Mouse (Mus musculus) MEL (cell line): Measurements from ENCODE around the gene Dcdc2c. TPM values are rescaled to one million over a fixed set of nuclear protein-coding genes. Genes with fewer than 3 reads are reported as not detected.

Source experiments
- DNase-seq: peaks from one replicate; pipeline ENCODE4 v3.0.0; 2011; ENCODE audit warnings: low read depth, low spot score
- H3K27ac ChIP-seq: 2 replicates; pipeline ENCODE4 v1.5.1; 2012; ENCODE audit warnings: low read depth, mild to moderate bottlenecking, control low read depth, low read length, moderate library complexity; ENCODE audit not compliant: control insufficient read depth
- H3K27me3 ChIP-seq, 2 experiments: fragments of 150-350 bp in 1 of 2; sonication (generic) in 1 of 2; 2 replicates each; pipeline ENCODE4 v1.6.1; 2012; ENCODE audit warnings: low read length in 2 of 2, mild to moderate bottlenecking in 2 of 2, improper control_type of control experiment in 1 of 2, moderate library complexity in 1 of 2; ENCODE audit not compliant: insufficient read depth in 2 of 2, control insufficient read depth in 1 of 2
- H3K36me3 ChIP-seq, 2 experiments: 2 replicates each; pipeline ENCODE4 v1.6.1; 2012 to 2014; ENCODE audit warnings: low read length in 2 of 2, improper control_type of control experiment in 1 of 2, inconsistent platforms in 1 of 2, mild to moderate bottlenecking in 1 of 2; ENCODE audit not compliant: insufficient read depth in 2 of 2, control insufficient read depth in 1 of 2
- H3K4me1 ChIP-seq, 2 experiments: fragments of 150-350 bp in 1 of 2; sonication (generic) in 1 of 2; 2 replicates each; pipeline ENCODE4 v1.6.1; 2012; ENCODE audit warnings: low read length in 2 of 2, improper control_type of control experiment in 1 of 2, mild to moderate bottlenecking in 1 of 2; ENCODE audit not compliant: insufficient read depth in 2 of 2, control insufficient read depth in 1 of 2
- H3K4me3 ChIP-seq, 2 experiments: fragments of 150-350 bp in 1 of 2; sonication (generic) in 1 of 2; 2 replicates each; pipeline ENCODE4 v1.5.1; 2012; ENCODE audit warnings: low read depth in 2 of 2, low read length in 2 of 2, mild to moderate bottlenecking in 2 of 2, moderate library complexity in 2 of 2, control low read depth in 1 of 2, improper control_type of control experiment in 1 of 2; ENCODE audit not compliant: control insufficient read depth in 1 of 2, insufficient read depth in 1 of 2
- H3K79me2 ChIP-seq: 2 replicates; pipeline ENCODE4 v1.6.1; 2012; ENCODE audit warnings: mild to moderate bottlenecking, low read length, moderate library complexity; ENCODE audit not compliant: control insufficient read depth, poor library complexity, insufficient read depth
- H3K9ac ChIP-seq: 2 replicates; pipeline ENCODE4 v1.6.1; 2012; ENCODE audit warnings: low read depth, mild to moderate bottlenecking, control low read depth, low read length, moderate library complexity; ENCODE audit not compliant: control insufficient read depth, poor library complexity, severe bottlenecking
- H3K9me3 ChIP-seq: fragments of 150-350 bp; sonication (generic); replicated peaks from 2 replicates; pipeline ENCODE4 v1.6.1; 2012; ENCODE audit warnings: mild to moderate bottlenecking, low read length, improper control_type of control experiment, moderate library complexity; ENCODE audit not compliant: insufficient read depth
- BHLHE40 ChIP-seq: IDR thresholded peaks from 2 replicates; pipeline ENCODE4 v1.6.1; 2012; ENCODE audit warnings: low read depth, mild to moderate bottlenecking, inconsistent platforms, low read length, improper control_type of control experiment, borderline replicate concordance
- CHD1 ChIP-seq: IDR thresholded peaks from 2 replicates; pipeline ENCODE4 v1.6.1; 2012; ENCODE audit warnings: low read depth, mild to moderate bottlenecking, inconsistent platforms, low read length, improper control_type of control experiment
- CHD2 ChIP-seq: IDR thresholded peaks from 2 replicates; pipeline ENCODE4 v1.6.1; 2011; ENCODE audit warnings: low read length, improper control_type of control experiment
- E2F4 ChIP-seq: IDR thresholded peaks from 2 replicates; pipeline ENCODE4 v1.6.1; 2011; ENCODE audit warnings: low read depth, low read length, improper control_type of control experiment, borderline replicate concordance
- ELF1 ChIP-seq: IDR thresholded peaks from 2 replicates; pipeline ENCODE4 v1.6.1; 2014; ENCODE audit warnings: low read depth, mild to moderate bottlenecking, inconsistent platforms, low read length, improper control_type of control experiment, moderate library complexity
- EP300 ChIP-seq, 2 experiments: IDR thresholded peaks; 2 replicates each; pipeline ENCODE4 v1.6.1; 2011; ENCODE audit warnings: improper control_type of control experiment in 2 of 2, low read length in 2 of 2, low read depth in 1 of 2, mild to moderate bottlenecking in 1 of 2
- ETS1 ChIP-seq: IDR thresholded peaks from 2 replicates; pipeline ENCODE4 v1.6.1; 2012; ENCODE audit warnings: low read depth, mild to moderate bottlenecking, inconsistent platforms, low read length, improper control_type of control experiment, moderate library complexity
- GABPA ChIP-seq: IDR thresholded peaks from 2 replicates; pipeline ENCODE4 v1.6.1; 2012; ENCODE audit warnings: low read depth, mild to moderate bottlenecking, inconsistent platforms, low read length, improper control_type of control experiment, moderate library complexity
- JUND ChIP-seq: IDR thresholded peaks from 2 replicates; pipeline ENCODE4 v1.6.1; 2011; ENCODE audit warnings: low read depth, mild to moderate bottlenecking, improper control_type of control experiment, low read length
- MAFK ChIP-seq: IDR thresholded peaks from 2 replicates; pipeline ENCODE4 v1.6.1; 2011; ENCODE audit warnings: low read depth, mild to moderate bottlenecking, low read length, improper control_type of control experiment, borderline replicate concordance
- MAX ChIP-seq: IDR thresholded peaks from 2 replicates; pipeline ENCODE4 v1.6.1; 2011; ENCODE audit warnings: low read length, improper control_type of control experiment
- MXI1 ChIP-seq: IDR thresholded peaks from 2 replicates; pipeline ENCODE4 v1.6.1; 2011; ENCODE audit warnings: mild to moderate bottlenecking, low read depth, low read length, improper control_type of control experiment
- MYC ChIP-seq: IDR thresholded peaks from 2 replicates; pipeline ENCODE4 v1.6.1; 2011; ENCODE audit warnings: low read depth, mild to moderate bottlenecking, low read length, improper control_type of control experiment, moderate library complexity
- NELFE ChIP-seq: IDR thresholded peaks from 2 replicates; pipeline ENCODE4 v1.6.1; 2011; ENCODE audit warnings: low read depth, low read length, improper control_type of control experiment
- POLR2A ChIP-seq, 2 experiments: IDR thresholded peaks; 2 replicates each; pipeline ENCODE4 v1.6.1; 2011 to 2012; ENCODE audit warnings: low read length in 2 of 2, mild to moderate bottlenecking in 2 of 2, control low read depth in 1 of 2, improper control_type of control experiment in 1 of 2, low read depth in 1 of 2, moderate library complexity in 1 of 2; ENCODE audit not compliant: control insufficient read depth in 1 of 2, insufficient read depth in 1 of 2, poor library complexity in 1 of 2
- POLR2AphosphoS5 ChIP-seq: IDR thresholded peaks from 2 replicates; pipeline ENCODE4 v1.6.1; 2012; ENCODE audit warnings: low read depth, borderline replicate concordance, mild to moderate bottlenecking, inconsistent platforms, low read length, moderate library complexity, mixed read lengths
- RAD21 ChIP-seq: IDR thresholded peaks from 2 replicates; pipeline ENCODE4 v1.6.1; 2011; ENCODE audit warnings: mild to moderate bottlenecking, low read depth, low read length, improper control_type of control experiment
- RCOR1 ChIP-seq: IDR thresholded peaks from 2 replicates; pipeline ENCODE4 v1.6.1; 2012; ENCODE audit warnings: low read depth, mild to moderate bottlenecking, inconsistent platforms, low read length, improper control_type of control experiment
- SIN3A ChIP-seq: IDR thresholded peaks from 2 replicates; pipeline ENCODE4 v1.6.1; 2012; ENCODE audit warnings: low read length, improper control_type of control experiment, inconsistent platforms
- TBP ChIP-seq: IDR thresholded peaks from 2 replicates; pipeline ENCODE4 v1.8.0; 2011; ENCODE audit warnings: low read depth, low read length, improper control_type of control experiment
- TCF12 ChIP-seq: IDR thresholded peaks from 2 replicates; pipeline ENCODE4 v1.6.1; 2014; ENCODE audit warnings: low read depth, mild to moderate bottlenecking, inconsistent platforms, low read length, improper control_type of control experiment, moderate library complexity
- UBTF ChIP-seq: IDR thresholded peaks from 2 replicates; pipeline ENCODE4 v1.6.1; 2012; ENCODE audit warnings: low read depth, mild to moderate bottlenecking, inconsistent platforms, low read length, improper control_type of control experiment, moderate library complexity, borderline replicate concordance; ENCODE audit not compliant: insufficient read depth
- USF2 ChIP-seq, 2 experiments: IDR thresholded peaks; 2 replicates each; pipeline ENCODE4 v1.6.1; 2011 to 2012; ENCODE audit warnings: improper control_type of control experiment in 2 of 2, low read length in 2 of 2, borderline replicate concordance in 1 of 2, inconsistent platforms in 1 of 2, low read depth in 1 of 2, mild to moderate bottlenecking in 1 of 2; ENCODE audit not compliant: insufficient read depth in 1 of 2
- ZC3H11A ChIP-seq: IDR thresholded peaks from 2 replicates; pipeline ENCODE4 v1.6.1; 2012; ENCODE audit warnings: low read depth, mild to moderate bottlenecking, inconsistent platforms, low read length, improper control_type of control experiment
- ZNF384 ChIP-seq: IDR thresholded peaks from 2 replicates; pipeline ENCODE4 v1.6.1; 2012; ENCODE audit warnings: low read depth, mild to moderate bottlenecking, inconsistent platforms, low read length, improper control_type of control experiment
- polyA plus RNA-seq, 2 experiments: library from polyadenylated mRNA; stranded (reverse) in 1 of 2; unstranded in 1 of 2; fragments of >175 nt in 1 of 2; fragments of >200 nt in 1 of 2; gene quantifications; 2 replicates each; pipeline versions ENCODE4 v1.2.1 to v1.2.4; 2012; ENCODE audit warnings: low replicate concordance in 2 of 2, low read depth in 1 of 2; ENCODE audit not compliant: insufficient read length in 2 of 2, insufficient read depth in 1 of 2, missing spikeins in 1 of 2
- total RNA-seq: library from RNA; depleted of rRNA; stranded (reverse); fragments of 300-350 nt; gene quantifications from 2 replicates; pipeline ENCODE4 v1.2.3, GENCODE M21; 2012

Dcdc2c gene
- total and polyA plus RNA-seq, 3 experiments: 0.06 TPM; not detected in 2

DNA sequence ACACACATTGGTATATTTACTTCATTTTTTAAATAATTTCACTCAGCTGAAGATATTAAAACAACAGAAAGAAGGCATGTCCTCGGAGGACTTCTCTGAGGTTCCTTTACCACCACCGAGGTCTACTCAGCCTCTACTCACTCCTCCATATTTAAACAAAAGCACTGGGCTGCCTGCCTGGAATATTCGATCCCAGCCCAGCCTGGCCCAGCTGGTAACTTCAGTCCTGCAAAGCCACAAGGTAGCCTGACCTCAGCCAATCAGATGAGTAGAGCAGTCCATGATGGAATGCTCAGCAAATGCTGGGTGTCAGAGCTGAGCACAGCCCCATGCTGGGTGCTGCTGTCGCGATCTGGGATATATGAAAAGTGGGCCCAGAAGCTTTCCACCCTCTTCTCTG, 115.7 kb downstream of the Dcdc2c start:
- Histone ChIP-seq H3K4me3 (no peak overlapping the region), H3K4me1 (no peaks in the 10 kb centered on the region), H3K36me3 (no peaks in the 10 kb centered on the region), H3K9ac (no peak overlapping the region), H3K27ac (no peak overlapping the region), H3K27me3 (no peaks in the 10 kb centered on the region), H3K79me2 (no peaks in the 10 kb centered on the region), H3K9me3 (no peaks in the 10 kb centered on the region)
- DNase-seq: no peak
- no peak for TF ChIP-seq CHD2
- TF ChIP-seq CHD1: no peak
- TF ChIP-seq E2F4: no peak
- TF ChIP-seq GABPA: no peak
- no peak for TF ChIP-seq MXI1

DNA sequence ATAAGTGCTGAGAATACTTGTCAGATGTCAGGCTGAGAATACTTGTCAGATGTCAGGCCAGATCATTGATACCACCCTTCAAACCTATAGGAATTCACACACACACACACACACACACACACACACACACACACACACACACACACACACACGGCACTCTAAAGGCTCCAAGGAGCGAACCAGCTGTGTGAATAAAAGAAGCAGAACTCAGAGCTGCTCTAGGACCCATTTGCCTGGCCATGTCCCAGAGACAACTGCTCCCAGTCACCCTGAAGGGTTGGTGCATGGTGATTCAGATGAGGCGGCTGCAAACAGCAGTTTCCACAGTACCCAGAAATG, 119.5 kb downstream of the Dcdc2c start:
- no peaks in the 10 kb centered on the region for H3K79me2 ChIP-seq
- H3K36me3 ChIP-seq: no peaks in the 10 kb centered on the region
- TF ChIP-seq BHLHE40: no peak
- no peak for TF ChIP-seq SIN3A
- TF ChIP-seq, all 39 proteins: peak for 0
- H3K4me1 ChIP-seq: no peaks in the 10 kb centered on the region
- H3K4me3 ChIP-seq: no peak overlapping the region
- H3K27me3 ChIP-seq: no peaks in the 10 kb centered on the region
- H3K9ac ChIP-seq: no peak overlapping the region
- no peak for DNase-seq
- H3K9me3 ChIP-seq: no peaks in the 10 kb centered on the region
- no peak overlapping the region for H3K27ac ChIP-seq

DNA sequence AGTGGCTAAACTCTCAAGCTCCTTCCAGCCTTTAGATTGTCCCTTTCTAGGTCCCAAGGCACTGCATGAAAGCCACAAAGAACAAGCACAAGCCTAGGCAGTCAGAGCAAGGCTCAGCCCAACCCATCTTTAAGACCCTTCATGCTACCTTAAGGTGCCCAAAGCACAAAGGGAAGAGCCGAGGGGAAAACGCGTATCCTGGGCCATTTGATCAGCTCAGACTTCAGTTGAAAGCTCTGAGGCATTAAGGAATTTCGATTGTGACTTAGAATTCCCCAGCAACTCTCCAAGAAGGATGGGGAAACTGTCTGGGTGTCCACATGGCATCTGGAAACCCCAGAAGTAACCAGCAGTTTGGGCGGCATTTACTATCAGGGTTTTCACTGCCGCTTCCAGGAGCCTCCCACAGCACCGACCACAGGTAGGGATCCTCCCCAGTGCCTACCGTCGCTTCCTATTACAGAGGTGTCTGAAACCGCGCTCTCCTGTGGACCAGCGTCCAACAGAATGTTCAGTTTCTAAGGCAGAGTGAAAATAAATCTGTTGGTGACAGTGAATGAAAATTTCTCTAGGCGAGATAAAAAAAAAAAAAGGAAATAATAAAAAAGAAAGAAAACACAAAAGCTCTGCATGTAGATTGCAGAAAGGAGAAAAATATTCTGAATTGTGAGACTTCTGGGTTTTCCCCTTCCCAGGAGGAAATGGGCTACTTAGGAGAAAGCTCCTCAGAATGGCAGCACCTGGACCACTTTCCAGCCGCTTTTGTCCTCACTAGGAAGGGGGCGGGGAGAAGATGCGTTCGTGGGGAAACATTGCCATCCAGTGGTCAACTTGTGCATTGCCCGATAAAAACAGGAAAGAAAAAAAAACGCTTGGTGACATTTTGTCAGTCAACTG, 120.1 kb downstream of the Dcdc2c start:
- Histone ChIP-seq H3K9ac (no peak overlapping the region), H3K79me2 (no peaks in the 10 kb centered on the region), H3K27me3 (no peaks in the 10 kb centered on the region), H3K9me3 (no peaks in the 10 kb centered on the region), H3K36me3 (no peaks in the 10 kb centered on the region), H3K27ac (no peak overlapping the region), H3K4me1 (no peaks in the 10 kb centered on the region), H3K4me3 (no peak overlapping the region)
- DNase-seq: peak; percentile 52
- TF ChIP-seq MYC (no peak), USF2 (IDR thresholded peaks at IDR 0.05; ENCODE audit: borderline replicate concordance in 1 of 2, insufficient read depth in 1 of 2, low read depth in 1 of 2, low read length in 2 of 2) (no peak), ZNF384 (peak; percentile 90), POLR2A (IDR thresholded peaks at IDR 0.05; ENCODE audit: control insufficient read depth in 1 of 2, insufficient read depth in 1 of 2, low read depth in 1 of 2, low read length in 2 of 2, poor library complexity in 1 of 2) (no peak), ZC3H11A (peak; percentile 50; the same call in 1 of the 2 replicates), EP300 (IDR thresholded peaks at IDR 0.05; ENCODE audit: low read depth in 1 of 2, low read length in 2 of 2) (no peak), BHLHE40 (no peak), MAX (no peak), MXI1 (no peak), CHD2 (no peak), JUND (no peak), MAFK (no peak), ELF1 (no peak), TCF12 (no peak), RCOR1 (no peak), UBTF (no peak), TBP (no peak), POLR2AphosphoS5 (no peak), GABPA (no peak), ETS1 (no peak), RAD21 (peak; percentile 79), SIN3A (no peak), NELFE (no peak)
